Mouse (Mus musculus) hindbrain, embryonic 16.5 days (tissue): ENCODE results near the gene Gipc2. TPM values are rescaled to one million over a fixed set of nuclear protein-coding genes. Genes with fewer than 3 reads are reported as not detected.
A peak's percentile ranks its signal among the peaks of the same experiment; 100 is the strongest.

Experiments used
- ATAC-seq: fragments of 200-750 bp; cut with Nextera tagmentation; 2 replicates; pipeline ENCODE4 v1.8.0; 2017; ENCODE audit warnings: moderate TSS enrichment, moderate library complexity
- H3K27ac ChIP-seq: fragments of 300-500 bp; sonication (generic); 2 replicates; pipeline ENCODE4 v1.5.1; 2014; ENCODE audit warnings: low read depth, mild to moderate bottlenecking, control low read depth, low read length, moderate library complexity
- H3K27me3 ChIP-seq: fragments of 300-500 bp; sonication (generic); replicated peaks from 2 replicates; pipeline ENCODE4 v1.6.1; 2014; ENCODE audit warnings: low read length; ENCODE audit not compliant: control insufficient read depth, insufficient read depth
- H3K36me3 ChIP-seq: fragments of 300-500 bp; sonication (generic); 2 replicates; pipeline ENCODE4 v1.6.1; 2014; ENCODE audit warnings: mild to moderate bottlenecking, low read length, moderate library complexity, mixed read lengths; ENCODE audit not compliant: control insufficient read depth, insufficient read depth
- H3K4me1 ChIP-seq: fragments of 300-500 bp; sonication (generic); 2 replicates; pipeline ENCODE4 v1.6.1; 2014; ENCODE audit warnings: low read depth, low read length; ENCODE audit not compliant: control insufficient read depth, insufficient read depth
- H3K4me2 ChIP-seq: fragments of 300-500 bp; sonication (generic); 2 replicates; pipeline ENCODE4 v1.6.1; 2014; ENCODE audit warnings: mild to moderate bottlenecking, low read length, control low read depth, moderate library complexity
- H3K4me3 ChIP-seq: fragments of 300-500 bp; sonication (generic); 2 replicates; pipeline ENCODE4 v1.5.1; 2014; ENCODE audit warnings: mild to moderate bottlenecking, low read length, control low read depth, moderate library complexity
- H3K9ac ChIP-seq: fragments of 300-500 bp; sonication (generic); 2 replicates; pipeline ENCODE4 v1.6.1; 2014; ENCODE audit warnings: low read depth, mild to moderate bottlenecking, control low read depth, low read length, moderate library complexity
- H3K9me3 ChIP-seq: fragments of 300-500 bp; sonication (generic); 2 replicates; pipeline ENCODE4 v1.6.1; 2014; ENCODE audit warnings: mild to moderate bottlenecking, low read length, moderate library complexity; ENCODE audit not compliant: control insufficient read depth
- WGBS: fragments of 180-500 bp; shearing (Covaris S2); extraction: QIAGEN DNeasy Blood & Tissue Kit; methylation state at CpG from one replicate; pipeline ENCODE4 v1.1.7; 2014; 5-methylcytosine and 5-hydroxymethylcytosine counted together
- polyA plus RNA-seq: library from polyadenylated mRNA; unstranded; fragments of >200 nt; fragmentation: Nextera tagmentation; extraction: Ambion mirVana; gene quantifications from 2 replicates; pipeline ENCODE4 v1.2.1, GENCODE M21; 2015

The Gipc2 gene
- polyA plus RNA-seq, 1 experiment from 2014 or later = 11.9 TPM

GRCm38 (mm10) chr3:152108560-152109259, 57.3 kb downstream of the Gipc2 start:
- Histone ChIP-seq H3K4me3 (no peak overlapping the region), H3K27ac (no peak overlapping the region), H3K4me1 (peaks cover 19% of the 10 kb centered on the region), H3K9ac (no peak overlapping the region), H3K27me3 (no peaks in the 10 kb centered on the region), H3K9me3 (no peaks in the 10 kb centered on the region), H3K4me2 (no peak overlapping the region), H3K36me3 (no peaks in the 10 kb centered on the region)
- no peak for ATAC-seq
- 12% methylated on average over 3 of the region's 3 CpGs for WGBS

DNA sequence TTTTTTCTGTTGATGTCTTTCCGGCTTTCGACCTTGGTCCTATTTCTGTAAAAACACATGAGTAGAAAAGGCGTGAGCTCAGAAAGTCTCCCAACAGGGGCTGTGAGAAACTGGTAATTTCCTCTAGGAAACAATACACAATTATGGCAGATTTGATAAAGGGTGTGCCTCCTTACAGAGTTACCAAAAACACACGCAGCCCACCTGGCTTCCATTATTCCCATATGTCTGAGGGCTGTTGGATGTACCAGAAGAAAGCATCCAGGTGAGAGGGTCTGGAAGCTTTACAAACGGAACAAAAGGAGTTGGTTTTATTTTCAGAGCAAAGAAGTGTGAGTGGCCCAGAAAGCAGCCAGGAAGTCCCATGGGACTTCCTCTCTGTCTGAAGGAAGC, 58.0 kb downstream of the Gipc2 start:
- Histone ChIP-seq H3K36me3 (no peaks in the 10 kb centered on the region), H3K4me3 (no peak overlapping the region), H3K4me2 (no peak overlapping the region), H3K9me3 (no peaks in the 10 kb centered on the region), H3K4me1 (peaks cover 19% of the 10 kb centered on the region), H3K9ac (no peak overlapping the region), H3K27me3 (no peaks in the 10 kb centered on the region), H3K27ac (no peak overlapping the region)
- no peak for ATAC-seq
- 56% methylated on average over 5 of the region's 5 CpGs for WGBS

GRCm38 (mm10) chr3:152107149-152108002, 58.7 kb downstream of the Gipc2 start:
- ATAC-seq = peak; percentile 34
- no peaks in the 10 kb centered on the region for H3K27me3 ChIP-seq
- peak overlapping the region; percentile 47 for H3K4me3 ChIP-seq
- H3K4me2 ChIP-seq = peak overlapping the region; percentile 91
- peak overlapping the region; percentile 75 for H3K27ac ChIP-seq
- peaks cover 19% of the 10 kb centered on the region for H3K4me1 ChIP-seq
- no peaks in the 10 kb centered on the region for H3K36me3 ChIP-seq
- 26% methylated on average over 29 of the region's 30 CpGs for WGBS
- H3K9me3 ChIP-seq = no peaks in the 10 kb centered on the region
- H3K9ac ChIP-seq = peak overlapping the region; percentile 60

DNA sequence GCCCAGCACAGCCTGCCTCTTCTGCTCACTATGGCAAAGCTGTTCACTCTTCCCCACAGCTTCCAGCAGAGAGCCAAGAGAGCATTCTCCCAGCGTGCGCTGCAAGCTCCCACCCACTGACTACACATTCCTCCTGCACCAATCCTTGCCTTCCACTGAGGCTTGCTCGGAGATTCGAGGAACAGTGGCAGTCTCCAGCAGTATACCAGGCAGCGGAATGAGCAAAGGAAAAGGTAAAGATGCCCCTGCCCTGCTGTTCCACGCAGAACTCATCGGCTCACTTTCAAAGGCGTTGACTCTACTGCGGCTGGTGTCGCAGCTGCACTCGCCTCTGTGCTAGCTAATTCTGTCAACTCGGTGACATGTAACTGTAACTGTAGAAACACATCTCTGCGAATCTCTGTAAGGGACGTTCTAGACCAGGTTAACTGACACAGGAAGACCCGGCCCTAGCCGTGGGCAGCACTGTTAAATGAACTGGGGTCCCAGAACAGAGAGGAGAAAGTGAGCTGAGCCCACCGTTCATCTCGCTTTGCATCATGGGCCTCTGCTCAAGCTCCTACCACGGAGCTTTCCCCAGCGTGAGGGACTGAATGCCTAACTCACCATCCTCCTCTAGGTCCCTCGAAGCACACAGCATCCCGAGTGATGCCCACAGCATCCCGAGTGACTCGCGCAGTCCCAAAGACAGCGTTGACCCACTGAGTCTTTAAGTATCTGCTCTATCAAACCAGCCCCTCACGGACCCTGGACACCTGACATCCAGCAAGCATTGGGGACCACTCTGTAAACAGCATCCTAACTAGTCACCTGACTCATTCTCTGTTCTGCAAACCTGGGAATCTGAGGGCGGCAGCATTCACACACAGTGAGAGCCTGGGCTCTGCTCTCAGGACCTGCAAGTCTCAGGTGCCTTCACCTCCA, 59.5 kb downstream of the Gipc2 start:
- peak; percentile 65 for ATAC-seq
- Histone ChIP-seq H3K4me3 (peak overlapping the region; percentile 47), H3K36me3 (no peaks in the 10 kb centered on the region), H3K4me1 (peaks cover 19% of the 10 kb centered on the region), H3K27me3 (no peaks in the 10 kb centered on the region), H3K4me2 (peak overlapping the region; percentile 91), H3K9me3 (no peaks in the 10 kb centered on the region), H3K27ac (peak overlapping the region; percentile 75), H3K9ac (peak overlapping the region; percentile 60)
- WGBS = under 1% methylated on average over 28 of the region's 28 CpGs

GRCm38 (mm10) chr3:152105341-152105740, 60.7 kb downstream of the Gipc2 start:
- ATAC-seq = peak; percentile 64
- Histone ChIP-seq H3K4me2 (peak overlapping the region; percentile 91), H3K9ac (peak overlapping the region; percentile 35; the same call in 1 of the 2 replicates), H3K4me3 (peak overlapping the region; percentile 15), H3K9me3 (no peaks in the 10 kb centered on the region), H3K27me3 (no peaks in the 10 kb centered on the region), H3K36me3 (no peaks in the 10 kb centered on the region), H3K4me1 (peaks cover 19% of the 10 kb centered on the region), H3K27ac (peak overlapping the region; percentile 44)
- 2% methylated on average over 14 of the region's 14 CpGs for WGBS

- no peak overlapping the region for H3K4me3 ChIP-seq
- H3K36me3 ChIP-seq = no peaks in the 10 kb centered on the region
- H3K9ac ChIP-seq = no peak overlapping the region
- WGBS = 93% methylated on average over 4 of the region's 4 CpGs
- no peaks in the 10 kb centered on the region for H3K9me3 ChIP-seq
- H3K27ac ChIP-seq = no peak overlapping the region
- no peak for ATAC-seq
- no peak overlapping the region for H3K4me2 ChIP-seq
- no peaks in the 10 kb centered on the region for H3K27me3 ChIP-seq
- H3K4me1 ChIP-seq = peaks cover 19% of the 10 kb centered on the region
These were observed 62.6 kb downstream of the Gipc2 start for GRCm38 (mm10) chr3:152103381-152103780.

- H3K4me1 ChIP-seq = peaks cover 10% of the 10 kb centered on the region
- H3K27me3 ChIP-seq = no peaks in the 10 kb centered on the region
- no peak overlapping the region for H3K4me3 ChIP-seq
- no peaks in the 10 kb centered on the region for H3K9me3 ChIP-seq
- WGBS = 93% methylated on average over 7 of the region's 7 CpGs
- no peak overlapping the region for H3K27ac ChIP-seq
- H3K36me3 ChIP-seq = no peaks in the 10 kb centered on the region
- H3K4me2 ChIP-seq = no peak overlapping the region
- H3K9ac ChIP-seq = no peak overlapping the region
- no peak for ATAC-seq
These were observed 64.6 kb downstream of the Gipc2 start for GRCm38 (mm10) chr3:152101459-152101858.

GRCm38 (mm10) chr3:152100119-152100818, 65.8 kb downstream of the Gipc2 start:
- ATAC-seq = peak; percentile 63
- H3K9ac ChIP-seq = no peak overlapping the region
- no peaks in the 10 kb centered on the region for H3K36me3 ChIP-seq
- peak overlapping the region; percentile 6 for H3K4me3 ChIP-seq
- H3K4me2 ChIP-seq = peak overlapping the region; percentile 29
- 62% methylated on average over 11 of the region's 11 CpGs for WGBS
- H3K27ac ChIP-seq = no peak overlapping the region
- H3K4me1 ChIP-seq = no peaks in the 10 kb centered on the region
- no peaks in the 10 kb centered on the region for H3K27me3 ChIP-seq
- no peaks in the 10 kb centered on the region for H3K9me3 ChIP-seq
